Comparison of ENCODE assay signal across 8 mouse cellular contexts in the genomic region with DNA sequence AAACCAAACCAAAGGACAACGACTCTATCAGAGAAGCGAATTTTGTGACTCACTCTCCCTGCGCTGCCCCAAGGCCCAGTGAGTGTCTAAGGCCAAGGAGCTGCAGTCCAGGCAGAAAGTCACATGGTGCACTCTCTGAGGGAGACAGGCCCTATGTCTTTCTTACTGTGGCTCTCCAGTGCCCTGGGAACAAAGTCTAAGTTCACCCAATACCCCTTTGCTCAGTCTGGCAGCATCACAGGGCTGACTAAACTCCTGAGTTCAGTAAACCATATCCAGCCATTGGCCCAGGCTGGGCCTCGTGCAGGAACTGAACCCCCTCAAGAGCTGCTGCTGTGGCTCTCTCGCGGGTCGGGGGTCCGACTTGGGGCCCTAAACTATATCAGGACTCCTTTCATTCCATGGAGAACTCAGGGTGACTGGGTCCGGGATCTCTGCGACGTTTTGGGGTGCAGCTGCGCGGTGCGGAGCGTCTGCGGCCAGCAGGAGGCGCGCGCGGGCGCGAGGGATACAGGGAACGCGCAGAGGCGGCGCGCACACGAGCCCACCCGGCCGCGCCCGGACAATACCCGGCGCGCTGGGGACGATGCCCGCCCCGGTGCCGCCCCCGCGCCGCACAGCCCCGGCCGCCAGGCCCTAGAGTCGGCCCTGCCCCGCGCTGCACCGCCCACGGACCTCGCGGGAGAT. TPM values are rescaled to one million over a fixed set of nuclear protein-coding genes. Genes with fewer than 3 reads are reported as not detected.
A peak's percentile ranks its signal among the peaks of the same experiment; 100 is the strongest.
DNase-seq lines count a peak whose midpoint lies in the region; ATAC-seq lines count a peak whose summit lies in the region.

A gene (plus strand): TSS at position 522 of the 687 bp plus-strand sequence.

- H3K4me3 ChIP-seq in hindbrain, embryonic 13.5 days: peak within 1 kb of the TSS; percentile 96

- peak within 1 kb of the TSS; percentile 94 for H3K27ac ChIP-seq in hindbrain, embryonic 13.5 days

- H3K4me2 ChIP-seq in hindbrain, embryonic 13.5 days: peak within 1 kb of the TSS; percentile 95

- 0 out of 2 replicates have a peak, but pooled peaks cover 4% of the 10 kb centered on the region for H3K27me3 ChIP-seq in hindbrain, embryonic 13.5 days

- 0 out of 2 replicates have a peak, but pooled peaks cover 3% of the 10 kb centered on the region for H3K36me3 ChIP-seq in hindbrain, embryonic 13.5 days

- peak; percentile 88 for DNase-seq in Muller cell, postnatal 12 days (ENCODE audit: inconsistent ontology term)
- DNase-seq in cerebellum, postnatal 10 days: peak; percentile 93 to 94
- DNase-seq in frontal cortex, postnatal 25 days (ENCODE audit: low spot score in 2 of 2): peak; percentile 85
- peak; percentile 78 to 84 for DNase-seq in layer of hippocampus, postnatal 36 days
- peak; percentile 68 for DNase-seq in lung, postnatal 25 days (ENCODE audit: low spot score)
- DNase-seq in retina, adult 2 months (ENCODE audit: low read depth, low spot score): peak; percentile 53
- DNase-seq in thymus, postnatal 25 days: peak; percentile 86

- 5% methylated on average over 51 of the region's 51 CpGs for WGBS in hindbrain, embryonic 13.5 days

- ATAC-seq in hindbrain, embryonic 13.5 days (ENCODE audit: low FRiP score): peak; percentile 58

- peak within 1 kb of the TSS; percentile 97 for H3K9ac ChIP-seq in hindbrain, embryonic 13.5 days

- no peaks in the 10 kb centered on the region for H3K9me3 ChIP-seq in hindbrain, embryonic 13.5 days

- peaks cover 44% of the 10 kb centered on the region for H3K4me1 ChIP-seq in hindbrain, embryonic 13.5 days (replicated peaks)

RNA-seq across cellular contexts. Expression of the gene that starts here (rescaled TPM):
- 240 and 252 TPM in 2 replicates for polyA plus RNA-seq in hindbrain, embryonic 13.5 days (2015; fragmentation: Nextera tagmentation; extraction: Ambion mirVana)
- total RNA-seq in layer of hippocampus, postnatal 36 days (2021): 100 to 1,000 TPM; 262 to 290 TPM

Comparison
In these comparisons a context has a peak if more than half of its experiments do, and no peak if none do; other contexts are left out.
1. Peak in every context shown above with its lines: DNase-seq, ATAC-seq, H3K4me3 ChIP-seq and H3K27ac ChIP-seq.